Mouse (Mus musculus) G1E (cell line): Measurements from ENCODE around the gene Pde9a. TPM values are rescaled to one million over a fixed set of nuclear protein-coding genes. Genes with fewer than 3 reads are reported as not detected.
"Not testable (repeated sequence)": the region's sequence is repeated elsewhere in the genome, so short reads cannot be mapped to it uniquely, and the experiment has no call there.

Experiments used
- ATAC-seq: 2 replicates; pipeline ENCODE4 v1.8.0; 2016; ENCODE audit warnings: mild to moderate bottlenecking; ENCODE audit not compliant: insufficient number of reproducible peaks, poor library complexity, low FRiP score, severe bottlenecking; ENCODE audit errors: extremely low read depth
- DNase-seq: peaks from one replicate; pipeline ENCODE4 v3.0.0; 2012; ENCODE audit warnings: low spot score
- H3K27me3 ChIP-seq: 2 replicates; pipeline ENCODE4 v1.6.1; 2012; ENCODE audit warnings: mild to moderate bottlenecking, low read length, inconsistent platforms; ENCODE audit not compliant: insufficient read depth
- H3K36me3 ChIP-seq: replicated peaks from 2 replicates; pipeline ENCODE3; 2012; ENCODE audit warnings: mild to moderate bottlenecking, inconsistent platforms
- H3K4me1 ChIP-seq: 2 replicates; pipeline ENCODE4 v1.6.1; 2012; ENCODE audit warnings: low read depth, low read length, inconsistent platforms, mixed read lengths; ENCODE audit not compliant: insufficient read depth
- H3K4me3 ChIP-seq: 2 replicates; pipeline ENCODE4 v1.5.1; 2012; ENCODE audit warnings: low read depth, mild to moderate bottlenecking, inconsistent platforms, low read length, moderate library complexity, mixed read lengths
- H3K9me3 ChIP-seq: replicated peaks from 2 replicates; pipeline ENCODE4 v1.6.1; 2012; ENCODE audit warnings: inconsistent platforms
- CTCF ChIP-seq: IDR thresholded peaks from 2 replicates; pipeline ENCODE4 v1.5.1; 2012; ENCODE audit warnings: low read depth, low read length, inconsistent platforms, mixed read lengths
- GATA1 ChIP-seq: IDR thresholded peaks from 2 replicates; pipeline ENCODE4 v1.6.1; 2012; ENCODE audit warnings: borderline replicate concordance, low read length, inconsistent platforms, mixed read lengths
- GATA2 ChIP-seq: IDR thresholded peaks from 2 replicates; pipeline ENCODE4 v1.6.1; 2012; ENCODE audit warnings: low read depth, low read length, inconsistent platforms, borderline replicate concordance
- POLR2AphosphoS5 ChIP-seq: IDR thresholded peaks from 2 replicates; pipeline ENCODE4 v1.6.1; 2012; ENCODE audit warnings: low read depth, low read length, inconsistent platforms; ENCODE audit not compliant: insufficient replicate concordance
- TAL1 ChIP-seq: conservative IDR thresholded peaks from 2 replicates; pipeline ENCODE4 v1.6.1; 2012; ENCODE audit warnings: low read depth, low read length, inconsistent platforms, mixed read lengths
- polyA plus RNA-seq: library from polyadenylated mRNA; stranded (reverse); fragments of >175 nt; gene quantifications from 2 replicates; pipeline ENCODE4 v1.2.3, GENCODE M21; 2012
- total RNA-seq, 2 experiments: library from RNA; stranded (forward) in 1 of 2; stranded (reverse) in 1 of 2; fragments of 200-1000 nt in 1 of 2; fragments of >200 nt in 1 of 2; fragmentation: Nextera tagmentation in 1 of 2; gene quantifications; 2 replicates each; pipeline ENCODE4 v1.2.3; 2014 to 2017

Pde9a gene
- total and polyA plus RNA-seq, 3 experiments = 0.16 TPM; not detected in 2

- ATAC-seq (no peak), DNase-seq (no peak)
- peaks cover 78% of the 10 kb centered on the region for H3K9me3 ChIP-seq
- H3K4me1 ChIP-seq = no peaks in the 10 kb centered on the region
- TF ChIP-seq GATA1 (no peak), TAL1 (no peak), POLR2AphosphoS5 (no peak), CTCF (no peak), GATA2 (no peak)
- no peaks in the 10 kb centered on the region for H3K36me3 ChIP-seq
- H3K4me3 ChIP-seq = no peak overlapping the region
- H3K27me3 ChIP-seq = no peaks in the 10 kb centered on the region
Observed at GRCm38 (mm10) chr17:31349388-31349787, 36.6 kb upstream of the Pde9a start.

- no peaks in the 10 kb centered on the region for H3K4me1 ChIP-seq
- no peaks in the 10 kb centered on the region for H3K36me3 ChIP-seq
- no peak for ATAC-seq
- no peak for DNase-seq
- H3K9me3 ChIP-seq = peaks cover 65% of the 10 kb centered on the region
- TF ChIP-seq CTCF (no peak), GATA2 (no peak), TAL1 (no peak), POLR2AphosphoS5 (no peak)
- no peak overlapping the region for H3K4me3 ChIP-seq
- H3K27me3 ChIP-seq = no peaks in the 10 kb centered on the region
Observed at GRCm38 (mm10) chr17:31351984-31352383, 34.0 kb upstream of the Pde9a start.

DNA sequence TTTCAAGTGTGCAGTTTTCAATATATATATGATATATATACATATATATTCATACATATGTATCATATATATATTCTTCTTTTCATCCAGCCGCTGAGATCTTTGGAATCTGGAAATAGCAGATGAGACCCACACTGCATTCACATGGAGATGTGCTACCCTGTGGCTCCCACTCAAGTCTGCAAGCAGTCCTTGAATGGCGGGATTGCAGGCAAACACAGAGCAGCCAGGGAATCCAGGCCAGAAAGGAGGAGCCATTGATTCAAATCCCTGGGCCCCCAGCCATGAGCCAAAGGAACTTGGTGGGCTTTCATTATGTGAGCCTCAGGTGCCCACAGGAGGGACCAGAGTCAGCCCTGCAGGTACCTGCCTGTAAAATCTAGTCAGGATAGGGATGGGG, 32.8 kb upstream of the Pde9a start:
- TF ChIP-seq POLR2AphosphoS5 (no peak), CTCF (no peak), TAL1 (no peak), GATA2 (no peak), GATA1 (no peak)
- Histone ChIP-seq H3K27me3 (no peaks in the 10 kb centered on the region), H3K36me3 (no peaks in the 10 kb centered on the region), H3K4me1 (no peaks in the 10 kb centered on the region), H3K4me3 (no peak overlapping the region), H3K9me3 (peaks cover 64% of the 10 kb centered on the region)
- DNase-seq (no peak), ATAC-seq (no peak)

GRCm38 (mm10) chr17:31354684-31355083, 31.3 kb upstream of the Pde9a start:
- peaks cover 57% of the 10 kb centered on the region for H3K9me3 ChIP-seq
- H3K36me3 ChIP-seq, H3K27me3 ChIP-seq, H3K4me1 ChIP-seq, DNase-seq, H3K4me3 ChIP-seq, ATAC-seq: not testable (repeated sequence)

DNA sequence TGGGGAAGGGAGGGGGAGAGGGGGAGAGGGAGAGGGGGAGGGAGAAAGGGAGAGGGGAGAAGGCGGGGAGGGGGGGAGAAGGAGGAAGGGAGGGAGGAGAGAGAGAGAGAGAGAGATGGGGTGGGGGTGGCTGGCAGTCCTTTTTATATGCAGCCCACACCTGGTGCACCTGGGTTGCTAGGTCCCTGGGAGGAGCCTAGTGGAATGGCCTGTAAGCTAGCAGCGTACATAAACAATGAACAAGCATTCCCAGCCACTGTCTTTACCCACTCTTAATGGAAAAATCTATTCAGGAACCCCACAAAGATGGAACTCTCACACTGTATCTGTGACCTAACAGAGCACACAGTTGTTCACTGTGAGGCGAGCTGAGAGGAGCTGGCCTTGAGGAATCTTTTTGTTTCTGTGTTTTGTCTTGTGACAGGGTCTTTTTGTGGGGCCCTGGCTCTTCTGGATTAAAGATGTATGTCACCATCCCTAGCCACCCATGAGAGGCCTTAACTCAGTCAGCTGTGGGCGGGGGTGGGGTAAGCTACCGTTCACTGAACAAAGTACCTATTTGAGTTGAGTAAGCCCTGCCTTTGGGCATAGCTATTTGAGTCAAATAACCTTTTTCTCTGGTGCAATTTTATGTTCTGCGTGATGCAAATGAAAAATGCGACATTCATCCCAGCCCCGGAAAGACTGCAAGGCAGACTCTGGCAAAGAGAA, 30.1 kb upstream of the Pde9a start:
- Histone ChIP-seq H3K4me1 (no peaks in the 10 kb centered on the region), H3K27me3 (no peaks in the 10 kb centered on the region), H3K4me3 (no peak overlapping the region), H3K36me3 (no peaks in the 10 kb centered on the region), H3K9me3 (peaks cover 55% of the 10 kb centered on the region)
- DNase-seq (no peak), ATAC-seq (no peak)
- no peak for TF ChIP-seq TAL1
- no peak for TF ChIP-seq GATA1

DNA sequence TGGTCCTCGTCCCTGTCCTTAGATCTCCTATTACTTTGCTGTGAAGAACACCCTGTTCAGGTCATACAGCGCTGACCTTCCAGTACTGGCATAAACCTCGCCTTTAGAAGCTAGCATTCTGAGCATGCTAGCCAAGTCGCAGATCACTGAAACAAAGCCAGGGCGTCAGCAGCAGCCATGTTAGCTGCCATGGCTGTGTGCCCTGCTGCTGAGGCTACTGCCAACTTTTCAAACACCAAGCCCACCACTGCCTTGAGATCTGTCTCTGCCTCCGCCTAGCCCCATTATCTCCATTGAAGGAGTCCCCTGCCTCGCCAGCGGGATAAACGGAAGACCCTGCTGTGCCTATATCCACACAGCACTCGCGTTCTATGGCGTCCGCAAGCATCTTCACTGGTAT, 25.4 kb upstream of the Pde9a start:
- Histone ChIP-seq H3K4me3 (no peak overlapping the region), H3K36me3 (no peaks in the 10 kb centered on the region), H3K4me1 (no peaks in the 10 kb centered on the region), H3K27me3 (no peaks in the 10 kb centered on the region), H3K9me3 (peaks cover 54% of the 10 kb centered on the region)
- TF ChIP-seq TAL1 (no peak), GATA2 (no peak), POLR2AphosphoS5 (no peak)
- no peak for ATAC-seq
- no peak for DNase-seq

- Histone ChIP-seq H3K36me3 (no peaks in the 10 kb centered on the region), H3K27me3 (no peaks in the 10 kb centered on the region), H3K9me3 (peaks cover 52% of the 10 kb centered on the region), H3K4me3 (no peak overlapping the region), H3K4me1 (no peaks in the 10 kb centered on the region)
- DNase-seq (no peak), ATAC-seq (no peak)
- TF ChIP-seq POLR2AphosphoS5 (no peak), CTCF (no peak), GATA2 (no peak), TAL1 (no peak), GATA1 (no peak)
Observed at GRCm38 (mm10) chr17:31365586-31366166, 20.3 kb upstream of the Pde9a start.
